Mouse (Mus musculus): Measurements from ENCODE around the gene Smarcd3. TPM values are rescaled to one million over a fixed set of nuclear protein-coding genes. Genes with fewer than 3 reads are reported as not detected.
A peak's percentile ranks its signal among the peaks of the same experiment; 100 is the strongest.

Smarcd3 gene
- polyA plus RNA-seq, 1 experiment from 2014 or later: 170 TPM

DNA sequence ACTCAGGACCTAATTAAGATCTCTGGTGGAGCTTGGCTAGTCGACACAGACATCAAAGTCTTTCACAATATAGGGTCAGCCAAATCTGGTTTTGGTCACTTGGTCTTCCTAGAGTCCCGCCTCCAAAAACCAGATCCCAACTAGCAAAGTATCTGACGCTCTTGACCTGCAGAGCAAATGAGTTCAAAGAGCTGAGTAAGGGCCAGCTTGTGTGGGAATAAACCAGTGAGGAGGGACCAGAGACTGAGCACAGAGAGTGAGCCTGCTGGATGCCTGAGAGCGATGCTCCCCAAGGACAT lies 560 bp upstream of the Smarcd3 start:
- Histone ChIP-seq H3K9ac (ENCODE audit: low read length) (peak overlapping the region; percentile 76), H3K36me3 (ENCODE audit: control insufficient read depth, insufficient read depth, low read length) (no peaks in the 10 kb centered on the region), H3K9me3 (replicated peaks; ENCODE audit: control insufficient read depth, low read length) (no peaks in the 10 kb centered on the region), H3K27me3 (replicated peaks; ENCODE audit: control insufficient read depth, insufficient read depth, low read length) (no peaks in the 10 kb centered on the region), H3K27ac (ENCODE audit: low read depth, low read length) (no peak overlapping the region), H3K4me2 (ENCODE audit: low read length) (peak overlapping the region; percentile 58), H3K4me1 (ENCODE audit: control insufficient read depth, insufficient read depth, low read length) (peaks cover 21% of the 10 kb centered on the region), H3K4me3 (ENCODE audit: low read depth, low read length) (peak overlapping the region; percentile 52; the same call in 1 of the 2 replicates)
- 36% methylated on average over 4 of the region's 4 CpGs for WGBS
- DNase-seq (ENCODE audit: low spot score): no peak
- no peak for ATAC-seq

DNA sequence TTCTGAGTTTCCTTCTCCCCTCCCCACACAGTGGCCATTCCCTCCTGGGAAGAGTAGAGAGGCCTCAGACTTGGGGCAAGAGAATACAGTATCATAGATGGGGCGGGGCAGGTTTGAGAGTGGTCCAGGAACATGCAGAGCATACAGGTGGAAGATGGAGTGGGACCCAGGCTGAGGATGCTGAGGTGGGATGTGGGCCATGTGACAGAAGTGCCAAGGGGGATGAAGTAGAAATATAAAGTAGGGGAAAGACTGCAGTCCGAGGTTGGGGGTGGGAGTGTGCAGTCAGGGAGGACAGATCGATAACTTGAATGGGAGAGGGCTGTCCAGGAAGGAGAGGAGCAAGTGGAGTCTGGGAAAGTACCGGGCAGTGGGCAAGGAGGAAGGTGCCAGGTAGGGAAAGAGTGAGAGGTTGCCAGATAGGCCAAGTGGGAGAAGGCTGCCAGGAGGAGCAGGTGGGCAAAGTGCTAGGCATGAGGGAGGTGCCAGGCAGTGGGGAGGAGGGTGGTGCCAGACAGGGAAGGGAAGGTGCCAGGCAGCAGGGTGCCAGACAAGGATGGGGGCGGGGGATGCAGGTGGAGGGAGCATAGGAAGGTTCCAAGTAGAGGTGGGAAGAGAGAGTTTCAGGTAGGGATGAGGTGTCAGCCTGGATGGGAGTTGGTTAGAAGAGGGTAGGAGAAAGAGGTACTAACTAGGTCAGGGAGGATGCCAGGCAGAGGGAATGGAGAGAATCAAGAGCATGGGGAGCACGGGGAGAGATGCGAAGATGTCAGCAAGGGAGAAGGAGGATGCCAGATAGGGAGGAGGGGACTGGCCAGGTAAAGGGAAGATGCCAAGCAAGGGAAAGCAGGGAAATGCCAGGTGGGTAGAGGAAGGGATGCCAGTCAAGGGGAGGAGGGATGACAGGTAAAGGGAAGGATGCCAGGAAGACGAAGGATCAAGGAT lies 898 bp downstream of the Smarcd3 start:
- H3K27me3 ChIP-seq (replicated peaks; ENCODE audit: control insufficient read depth, insufficient read depth, low read length): no peaks in the 10 kb centered on the region
- peak overlapping the region; percentile 58 for H3K4me2 ChIP-seq (ENCODE audit: low read length)
- H3K4me3 ChIP-seq (ENCODE audit: low read depth, low read length): peak overlapping the region; percentile 52
- H3K9ac ChIP-seq (ENCODE audit: low read length): peak overlapping the region; percentile 76
- ATAC-seq (peak; percentile 51), DNase-seq (ENCODE audit: low spot score) (peak; percentile 62)
- 40% methylated on average over 8 of the region's 8 CpGs for WGBS
- no peaks in the 10 kb centered on the region for H3K36me3 ChIP-seq (ENCODE audit: control insufficient read depth, insufficient read depth, low read length)
- peaks cover 21% of the 10 kb centered on the region for H3K4me1 ChIP-seq (ENCODE audit: control insufficient read depth, insufficient read depth, low read length)
- H3K9me3 ChIP-seq (replicated peaks; ENCODE audit: control insufficient read depth, low read length): no peaks in the 10 kb centered on the region
- peak overlapping the region; percentile 65 for H3K27ac ChIP-seq (ENCODE audit: low read depth, low read length)

DNA sequence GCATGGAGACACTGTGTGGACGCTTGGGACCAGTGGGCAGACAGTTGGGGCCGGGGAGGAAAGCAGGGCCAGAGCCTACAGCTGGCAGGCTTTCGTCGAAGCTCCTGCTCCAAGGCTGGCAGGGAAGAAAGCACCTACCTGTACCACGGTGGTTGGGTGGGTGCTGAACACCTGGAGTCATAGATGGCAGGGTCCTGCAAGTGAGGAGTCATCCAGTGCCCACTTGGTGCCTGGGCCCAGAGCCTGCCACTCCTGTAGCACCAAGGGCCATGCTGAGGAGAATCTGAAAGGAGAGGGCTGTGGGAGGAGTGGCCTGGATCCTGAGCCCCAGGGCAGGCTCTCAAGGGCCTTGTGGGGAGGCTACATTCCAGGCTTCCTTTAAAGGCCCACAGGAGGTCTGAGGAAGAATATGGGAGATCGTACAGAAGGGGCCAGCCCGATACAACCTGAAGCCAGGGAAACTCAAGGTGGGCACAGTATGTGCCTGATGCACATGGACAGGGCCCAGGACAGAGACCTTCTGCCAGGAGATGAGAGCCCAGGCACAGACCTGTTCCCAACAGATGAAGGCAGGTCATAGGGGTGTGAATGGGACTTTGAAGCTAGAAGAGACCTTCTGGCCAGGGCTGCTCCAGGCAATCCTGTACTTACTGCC lies 1.7 kb downstream of the Smarcd3 start:
- Histone ChIP-seq H3K4me3 (ENCODE audit: low read depth, low read length) (no peak overlapping the region), H3K27me3 (replicated peaks; ENCODE audit: control insufficient read depth, insufficient read depth, low read length) (no peaks in the 10 kb centered on the region), H3K4me2 (ENCODE audit: low read length) (no peak overlapping the region; the same call in 1 of the 2 replicates), H3K9me3 (replicated peaks; ENCODE audit: control insufficient read depth, low read length) (no peaks in the 10 kb centered on the region), H3K9ac (ENCODE audit: low read length) (no peak overlapping the region), H3K27ac (ENCODE audit: low read depth, low read length) (no peak overlapping the region; the same call in 1 of the 2 replicates), H3K4me1 (ENCODE audit: control insufficient read depth, insufficient read depth, low read length) (peaks cover 21% of the 10 kb centered on the region), H3K36me3 (ENCODE audit: control insufficient read depth, insufficient read depth, low read length) (no peaks in the 10 kb centered on the region)
- ATAC-seq (no peak), DNase-seq (ENCODE audit: low spot score) (no peak)
- WGBS: 66% methylated on average over 7 of the region's 7 CpGs

DNA sequence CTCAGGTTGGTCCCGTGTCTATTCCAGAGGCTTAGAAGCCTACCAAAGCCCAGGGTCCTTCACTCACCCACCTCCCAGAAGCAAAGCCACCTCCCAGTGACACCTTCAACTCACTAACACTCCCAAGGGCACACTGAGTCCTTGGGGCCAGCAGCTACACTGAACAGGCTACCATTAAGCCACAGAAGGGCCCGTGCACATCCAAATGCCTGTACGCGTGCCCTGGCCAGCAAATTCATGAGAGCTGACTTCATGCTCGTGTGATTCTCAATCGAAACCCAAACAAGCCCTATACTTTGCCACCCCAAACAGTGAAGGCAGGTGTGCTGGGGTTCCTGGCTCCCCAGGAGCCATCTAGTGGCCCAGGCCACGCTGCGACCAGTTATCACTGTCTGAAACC lies 3.6 kb downstream of the Smarcd3 start:
- no peaks in the 10 kb centered on the region for H3K9me3 ChIP-seq (replicated peaks; ENCODE audit: control insufficient read depth, low read length)
- H3K4me2 ChIP-seq (ENCODE audit: low read length): no peak overlapping the region
- WGBS: 68% methylated on average over 8 of the region's 8 CpGs
- DNase-seq (ENCODE audit: low spot score): no peak
- no peak overlapping the region for H3K4me3 ChIP-seq (ENCODE audit: low read depth, low read length)
- ATAC-seq: no peak
- no peaks in the 10 kb centered on the region for H3K36me3 ChIP-seq (ENCODE audit: control insufficient read depth, insufficient read depth, low read length)
- H3K4me1 ChIP-seq (ENCODE audit: control insufficient read depth, insufficient read depth, low read length): peaks cover 21% of the 10 kb centered on the region
- H3K9ac ChIP-seq (ENCODE audit: low read length): no peak overlapping the region
- H3K27ac ChIP-seq (ENCODE audit: low read depth, low read length): no peak overlapping the region
- no peaks in the 10 kb centered on the region for H3K27me3 ChIP-seq (replicated peaks; ENCODE audit: control insufficient read depth, insufficient read depth, low read length)

DNA sequence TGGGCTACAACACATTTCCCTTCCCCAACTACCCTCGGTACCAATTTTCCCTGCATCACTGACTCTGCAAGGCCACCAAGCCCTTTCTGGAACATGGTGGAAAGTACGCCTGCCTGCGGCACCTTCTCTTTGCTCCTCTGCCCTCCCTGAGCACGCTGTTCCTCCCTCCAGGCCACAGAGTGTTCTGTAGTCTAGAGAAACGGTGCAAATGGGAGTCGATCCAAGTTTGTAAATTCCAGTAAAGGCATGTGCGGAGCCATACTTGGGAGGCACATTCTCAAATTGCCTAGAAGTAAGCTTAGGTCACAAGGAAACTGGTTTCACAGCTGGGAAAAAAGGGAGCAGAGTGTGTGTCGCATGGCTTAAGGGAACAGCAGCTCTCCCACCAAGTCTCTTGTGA lies 4.1 kb downstream of the Smarcd3 start:
- DNase-seq (ENCODE audit: low spot score) (no peak), ATAC-seq (no peak)
- Histone ChIP-seq H3K4me1 (ENCODE audit: control insufficient read depth, insufficient read depth, low read length) (peaks cover 21% of the 10 kb centered on the region), H3K9ac (ENCODE audit: low read length) (no peak overlapping the region), H3K27me3 (replicated peaks; ENCODE audit: control insufficient read depth, insufficient read depth, low read length) (no peaks in the 10 kb centered on the region), H3K4me2 (ENCODE audit: low read length) (no peak overlapping the region), H3K36me3 (ENCODE audit: control insufficient read depth, insufficient read depth, low read length) (no peaks in the 10 kb centered on the region), H3K27ac (ENCODE audit: low read depth, low read length) (no peak overlapping the region), H3K4me3 (ENCODE audit: low read depth, low read length) (no peak overlapping the region), H3K9me3 (replicated peaks; ENCODE audit: control insufficient read depth, low read length) (no peaks in the 10 kb centered on the region)
- WGBS: 72% methylated on average over 8 of the region's 8 CpGs

DNA sequence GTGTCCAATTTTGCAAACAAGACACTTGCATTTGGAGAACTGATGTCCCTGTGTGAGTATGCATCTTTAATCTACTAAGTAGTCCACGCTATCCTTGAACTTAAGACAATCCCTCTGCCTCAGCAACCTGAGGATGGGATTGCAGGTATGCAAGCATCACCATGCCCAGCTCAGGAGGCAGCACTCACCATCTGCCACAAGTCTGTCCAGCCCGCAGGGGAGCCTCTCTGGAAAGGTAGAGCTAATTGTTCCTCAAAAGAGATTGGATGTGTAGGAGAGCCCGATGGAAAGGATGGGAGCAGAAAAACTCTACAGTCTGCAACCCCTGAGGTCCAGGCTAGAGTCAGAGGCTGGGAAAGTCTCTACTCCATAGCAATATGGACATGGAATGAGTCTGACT lies 5.3 kb downstream of the Smarcd3 start:
- H3K4me3 ChIP-seq (ENCODE audit: low read depth, low read length): no peak overlapping the region
- H3K9ac ChIP-seq (ENCODE audit: low read length): no peak overlapping the region
- no peaks in the 10 kb centered on the region for H3K36me3 ChIP-seq (ENCODE audit: control insufficient read depth, insufficient read depth, low read length)
- H3K9me3 ChIP-seq (replicated peaks; ENCODE audit: control insufficient read depth, low read length): no peaks in the 10 kb centered on the region
- ATAC-seq: no peak
- no peak overlapping the region for H3K27ac ChIP-seq (ENCODE audit: low read depth, low read length)
- no peaks in the 10 kb centered on the region for H3K27me3 ChIP-seq (replicated peaks; ENCODE audit: control insufficient read depth, insufficient read depth, low read length)
- peaks cover 14% of the 10 kb centered on the region for H3K4me1 ChIP-seq (ENCODE audit: control insufficient read depth, insufficient read depth, low read length)
- H3K4me2 ChIP-seq (ENCODE audit: low read length): no peak overlapping the region
- DNase-seq (ENCODE audit: low spot score): no peak
- 83% methylated on average over 3 of the region's 3 CpGs for WGBS

DNA sequence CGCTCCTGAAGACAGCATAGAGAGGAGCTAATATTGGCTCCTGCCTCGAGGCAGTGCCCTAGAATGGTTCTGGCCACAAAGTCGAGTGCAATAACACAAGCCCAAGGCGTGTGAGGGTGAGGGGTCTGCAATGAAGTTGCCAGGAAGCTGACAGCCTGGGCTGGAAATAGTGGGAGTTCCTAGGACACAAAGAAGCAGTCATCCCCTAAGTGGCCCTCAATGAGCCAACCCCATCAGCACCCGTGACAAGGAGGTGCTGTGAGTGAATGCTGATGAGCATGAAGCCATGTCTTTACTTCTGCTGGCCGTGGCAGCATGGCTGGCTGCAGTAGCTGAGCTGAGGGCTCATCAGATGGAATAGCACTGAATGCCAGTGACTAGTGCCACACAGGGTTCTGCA lies 9.1 kb downstream of the Smarcd3 start:
- WGBS: 70% methylated on average over 6 of the region's 6 CpGs
- H3K27ac ChIP-seq (ENCODE audit: low read depth, low read length): no peak overlapping the region
- no peaks in the 10 kb centered on the region for H3K27me3 ChIP-seq (replicated peaks; ENCODE audit: control insufficient read depth, insufficient read depth, low read length)
- no peaks in the 10 kb centered on the region for H3K36me3 ChIP-seq (ENCODE audit: control insufficient read depth, insufficient read depth, low read length)
- H3K4me3 ChIP-seq (ENCODE audit: low read depth, low read length): no peak overlapping the region
- DNase-seq (ENCODE audit: low spot score) (no peak), ATAC-seq (no peak)
- no peaks in the 10 kb centered on the region for H3K9me3 ChIP-seq (replicated peaks; ENCODE audit: control insufficient read depth, low read length)
- H3K9ac ChIP-seq (ENCODE audit: low read length): no peak overlapping the region
- H3K4me2 ChIP-seq (ENCODE audit: low read length): no peak overlapping the region
- peaks cover 19% of the 10 kb centered on the region for H3K4me1 ChIP-seq (ENCODE audit: control insufficient read depth, insufficient read depth, low read length)

DNA sequence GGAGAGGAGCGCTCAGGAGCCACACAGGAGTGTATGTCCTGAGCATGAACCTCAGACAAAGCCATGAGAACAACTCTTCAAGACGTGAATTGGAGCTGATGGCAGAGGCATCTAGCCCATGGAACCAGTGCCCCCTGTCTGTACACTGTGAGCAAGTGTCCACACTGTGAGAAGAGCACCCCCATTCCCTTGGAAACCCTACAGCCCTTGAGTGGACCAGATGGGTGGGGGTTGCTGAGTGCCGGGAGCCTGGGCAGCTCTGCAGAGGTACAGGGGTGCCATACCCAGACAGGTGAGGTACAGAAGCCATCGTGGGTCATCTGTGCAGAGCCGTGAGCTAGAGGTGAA lies 11.9 kb downstream of the Smarcd3 start:
- 0 out of 2 replicates have a peak overlapping the region, but pooled peaks have one; percentile 9 for H3K4me2 ChIP-seq (ENCODE audit: low read length)
- H3K36me3 ChIP-seq (ENCODE audit: control insufficient read depth, insufficient read depth, low read length): no peaks in the 10 kb centered on the region
- peak overlapping the region; percentile 70 for H3K27ac ChIP-seq (ENCODE audit: low read depth, low read length)
- H3K27me3 ChIP-seq (replicated peaks; ENCODE audit: control insufficient read depth, insufficient read depth, low read length): no peaks in the 10 kb centered on the region
- DNase-seq (ENCODE audit: low spot score): no peak
- no peak overlapping the region for H3K4me3 ChIP-seq (ENCODE audit: low read depth, low read length)
- ATAC-seq: peak; percentile 62
- WGBS: 57% methylated on average over 5 of the region's 5 CpGs
- H3K9me3 ChIP-seq (replicated peaks; ENCODE audit: control insufficient read depth, low read length): no peaks in the 10 kb centered on the region
- H3K4me1 ChIP-seq (ENCODE audit: control insufficient read depth, insufficient read depth, low read length): peaks cover 19% of the 10 kb centered on the region
- H3K9ac ChIP-seq (ENCODE audit: low read length): no peak overlapping the region

Measured in forebrain, embryonic 14.5 days (tissue).